Mouse (Mus musculus) gastrocnemius, adult 2 months (tissue): Measurements from ENCODE around the gene Dip2c. TPM values are rescaled to one million over a fixed set of nuclear protein-coding genes. Genes with fewer than 3 reads are reported as not detected.

ENCODE experiments used
- DNase-seq: peaks from one replicate; pipeline ENCODE4 v3.0.0; 2022
- H3K27ac ChIP-seq: fragments of 200-600 bp; 2 replicates; pipeline ENCODE4 v1.8.1; 2022; ENCODE audit warnings: mild to moderate bottlenecking
- H3K4me3 ChIP-seq: fragments of 200-600 bp; 2 replicates; pipeline ENCODE4 v1.8.1; 2022; ENCODE audit warnings: mild to moderate bottlenecking, moderate library complexity
- CTCF ChIP-seq: fragments of 200-600 bp; IDR thresholded peaks from 2 replicates; pipeline ENCODE4 v1.8.1; 2022; ENCODE audit warnings: antibody characterized with exemption, mild to moderate bottlenecking, moderate library complexity
- intact Hi-C: fragments of 180-260 bp; cut with DNase I; formaldehyde crosslinking; loops from one replicate; pipeline ENCODE4 v1.15.1; 2025
- total RNA-seq, 2 experiments: library from RNA; stranded (reverse); gene quantifications; 2 replicates each; pipeline ENCODE4 v1.2.3; 2021

Gene Dip2c
- total RNA-seq, 2 experiments from 2014 or later = 10.6 to 15.5 TPM

GRCm38 (mm10) chr13:9446448-9447115, 170.3 kb downstream of the Dip2c start:
- peak overlapping the region; percentile 78 for H3K27ac ChIP-seq
- peak overlapping the region; percentile 21; the same call in 1 of the 2 replicates for H3K4me3 ChIP-seq
- intact Hi-C loops = no loop called here
- TF ChIP-seq CTCF = no peak
- peak; percentile 67 for DNase-seq

- DNase-seq = no peak
- Histone ChIP-seq H3K4me3 (no peak overlapping the region), H3K27ac (no peak overlapping the region)
- intact Hi-C loops = no loop called here
- no peak for TF ChIP-seq CTCF
Measured at GRCm38 (mm10) chr13:9450276-9450675, 173.9 kb downstream of the Dip2c start.

- DNase-seq = no peak
- Histone ChIP-seq H3K4me3 (no peak overlapping the region), H3K27ac (no peak overlapping the region)
- intact Hi-C loops = no loop called here
- TF ChIP-seq CTCF = no peak
Measured at GRCm38 (mm10) chr13:9451952-9452351, 175.6 kb downstream of the Dip2c start.

GRCm38 (mm10) chr13:9454426-9455177, 178.3 kb downstream of the Dip2c start:
- H3K27ac ChIP-seq = no peak overlapping the region
- DNase-seq = no peak
- no peak overlapping the region for H3K4me3 ChIP-seq
- intact Hi-C loops = no loop called here
- no peak for TF ChIP-seq CTCF

GRCm38 (mm10) chr13:9455979-9456378, 179.7 kb downstream of the Dip2c start:
- DNase-seq = no peak
- no peak for TF ChIP-seq CTCF
- Histone ChIP-seq H3K27ac (no peak overlapping the region), H3K4me3 (no peak overlapping the region)
- intact Hi-C loops = no loop called here

DNA sequence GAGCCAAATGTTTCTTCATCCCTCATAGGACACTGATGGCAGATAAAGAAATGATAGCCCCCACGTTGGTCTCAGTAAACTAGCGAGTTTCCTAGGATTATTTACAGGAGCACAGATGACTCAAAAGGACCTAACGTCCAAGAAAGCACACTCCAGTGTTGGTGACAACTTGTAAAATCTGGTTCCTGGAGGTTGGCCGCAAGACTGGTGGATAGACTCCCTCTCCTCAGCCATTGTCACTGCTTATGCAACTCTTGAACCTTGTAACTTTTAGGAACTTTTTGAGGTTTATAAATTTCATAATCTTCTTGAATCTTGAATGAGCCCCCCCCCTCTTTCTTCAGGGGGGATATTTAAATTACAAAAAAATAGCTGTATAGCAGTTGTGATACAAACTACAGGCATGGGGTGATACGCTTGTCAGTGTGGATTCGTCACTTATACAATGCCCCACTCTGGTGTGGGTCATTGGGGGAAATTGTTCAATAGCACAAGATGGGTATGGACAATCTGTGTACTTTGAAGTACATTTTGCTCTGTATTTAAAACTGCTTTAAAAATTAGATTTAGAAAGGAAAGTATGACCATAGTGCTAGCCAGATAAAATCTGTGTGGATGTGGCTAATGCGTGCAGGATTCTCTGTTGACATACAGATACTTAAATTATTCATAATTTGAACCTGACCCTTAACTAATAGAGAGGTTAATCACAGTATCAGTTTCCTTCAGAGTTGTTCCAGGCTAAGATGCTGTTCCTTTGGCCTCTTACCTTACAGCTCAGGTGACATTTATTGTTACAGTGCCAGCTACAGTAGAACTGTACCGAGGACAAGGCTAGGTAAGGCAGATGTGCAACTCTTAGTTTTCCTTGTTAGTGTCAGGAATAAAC, 181.3 kb downstream of the Dip2c start:
- H3K27ac ChIP-seq = no peak overlapping the region
- intact Hi-C loops = no loop called here
- no peak overlapping the region for H3K4me3 ChIP-seq
- TF ChIP-seq CTCF = no peak
- no peak for DNase-seq

GRCm38 (mm10) chr13:9464457-9464856, 188.1 kb downstream of the Dip2c start:
- intact Hi-C loops = no loop called here
- Histone ChIP-seq H3K4me3 (no peak overlapping the region), H3K27ac (no peak overlapping the region)
- no peak for DNase-seq
- TF ChIP-seq CTCF = no peak

- Histone ChIP-seq H3K4me3 (no peak overlapping the region), H3K27ac (no peak overlapping the region; the same call in 1 of the 2 replicates)
- TF ChIP-seq CTCF = peak; percentile 75
- peak; percentile 50 for DNase-seq
- intact Hi-C loops = loop anchor here (1.0 kb wide), 1 partner anchor 285 kb away; no protein-coding TSS in a partner anchor
Measured at GRCm38 (mm10) chr13:9467216-9467615, 190.9 kb downstream of the Dip2c start.

DNA sequence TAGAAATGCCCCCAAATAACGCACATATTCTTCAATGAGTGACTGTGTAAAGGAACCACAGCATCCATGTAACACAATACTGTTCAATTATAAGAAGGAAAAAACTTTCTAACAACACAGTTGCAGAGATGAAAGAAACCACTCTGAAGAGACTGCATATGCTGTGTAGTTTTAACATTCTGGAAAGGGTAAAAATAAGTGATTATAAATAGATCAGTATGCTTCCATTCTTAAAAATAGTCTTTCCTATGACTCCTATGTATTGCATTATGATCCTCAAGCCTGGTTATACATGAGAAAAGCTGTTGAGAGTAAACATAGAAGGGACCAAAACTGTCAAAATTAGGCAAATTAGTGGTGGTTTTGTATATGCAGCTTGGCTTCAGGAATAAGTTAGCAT, 197.1 kb downstream of the Dip2c start:
- TF ChIP-seq CTCF = no peak
- Histone ChIP-seq H3K27ac (peak overlapping the region; percentile 4; the same call in 1 of the 2 replicates), H3K4me3 (no peak overlapping the region)
- intact Hi-C loops = no loop called here
- no peak for DNase-seq

DNA sequence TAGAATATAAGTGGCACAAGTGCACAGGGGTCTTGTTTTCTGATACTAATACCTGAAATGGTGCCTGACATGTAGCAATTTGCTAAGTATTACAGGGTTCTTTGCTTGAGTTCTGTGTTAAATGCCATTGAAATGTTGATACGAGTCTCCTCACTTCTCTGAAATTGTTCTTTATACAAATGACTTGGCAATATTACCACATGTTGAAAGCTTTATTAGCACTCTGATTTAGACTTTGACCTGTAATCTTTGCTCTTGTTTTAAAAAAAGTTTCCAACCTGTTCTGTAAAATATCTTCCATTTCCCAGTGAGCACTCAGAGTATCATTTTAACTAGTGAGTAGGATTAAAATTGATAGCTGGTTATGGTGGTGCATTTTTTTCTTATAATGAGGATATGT, 205.4 kb downstream of the Dip2c start:
- intact Hi-C loops = no loop called here

GRCm38 (mm10) chr13:9489696-9490095, 213.4 kb downstream of the Dip2c start:
- Histone ChIP-seq H3K27ac (no peak overlapping the region), H3K4me3 (no peak overlapping the region)
- TF ChIP-seq CTCF = no peak
- no peak for DNase-seq
- intact Hi-C loops = no loop called here

More for the DNA sequence above, 205.4 kb downstream of the Dip2c start:
- TF ChIP-seq CTCF = no peak
- Histone ChIP-seq H3K4me3 (no peak overlapping the region), H3K27ac (no peak overlapping the region)
- DNase-seq = no peak

- intact Hi-C loops = no loop called here
- no peak for TF ChIP-seq CTCF
- peak overlapping the region; percentile 77 for H3K27ac ChIP-seq
- peak overlapping the region; percentile 74 for H3K4me3 ChIP-seq
- peak; percentile 56 for DNase-seq
Measured at GRCm38 (mm10) chr13:9494726-9495125, 218.4 kb downstream of the Dip2c start.
